Comparison of ENCODE assay signal across 35 mouse cellular contexts in genomic region chr5:76283890-76284289, GRCm38 (mm10). TPM values are rescaled to one million over a fixed set of nuclear protein-coding genes. Genes with fewer than 3 reads are reported as not detected.
DNase-seq lines count a peak whose midpoint lies in the region; ATAC-seq and TF ChIP-seq lines count a peak whose summit lies in the region.
"Had no signal": no experiment of that assay in that cellular context is flagged by ENCODE, and none has a peak within 500 bp of the region (broad histone marks: within the 10 kb centered on the region; RNA-seq: fewer than 3 reads in every experiment).

No protein-coding gene starts in this region.

- peak; percentile 87 for DNase-seq in MEL (ENCODE audit: low read depth, low spot score)
- peak; percentile 53 for DNase-seq in MEL-GATA-1-ER (ENCODE audit: extremely low read depth, low read depth)
- peak; percentile 24 for DNase-seq in liver, embryonic 13.5 days
- no peak for DNase-seq in gastrocnemius, adult 8-10 months (ENCODE audit: low spot score in 2 of 2)
- no peak for DNase-seq in kidney, adult 11 months
- DNase-seq: B cell, adult 2 months; cerebellum, adult 2 months; cerebellum, postnatal 25 days; forebrain, postnatal 0 days; gastrocnemius, postnatal 14 days; heart, postnatal 4 days; kidney, postnatal 25 days; lung, postnatal 4 days; midbrain, embryonic 14.5 days; retina, postnatal 1 day; right cerebral cortex, postnatal 14 days had no signal

- H3K4me2 ChIP-seq in liver, embryonic 13.5 days: no peak overlapping the region
- H3K4me2 ChIP-seq: embryonic facial prominence, embryonic 15.5 days; forebrain, embryonic 12.5 days; heart, embryonic 11.5 days; hindbrain, embryonic 13.5 days; kidney, embryonic 15.5 days; neural tube, embryonic 15.5 days; stomach, embryonic 15.5 days had no signal

- no peak for TF ChIP-seq POLR2A in MEL (IDR thresholded peaks at IDR 0.05; ENCODE audit: control insufficient read depth in 1 of 2, insufficient read depth in 1 of 2, low read depth in 1 of 2, low read length in 2 of 2, poor library complexity in 1 of 2)

- no peak overlapping the region for H3K9ac ChIP-seq in MEL (ENCODE audit: control insufficient read depth, low read depth, low read length, poor library complexity, severe bottlenecking)
- H3K9ac ChIP-seq in liver, embryonic 13.5 days: no peak overlapping the region
- H3K9ac ChIP-seq: embryonic facial prominence, embryonic 15.5 days; forebrain, embryonic 12.5 days; forebrain, postnatal 0 days; hindbrain, embryonic 13.5 days; kidney, embryonic 15.5 days; neural tube, embryonic 15.5 days; stomach, embryonic 15.5 days had no signal

- peak; percentile 76 to 84 for TF ChIP-seq EP300 in MEL (IDR thresholded peaks at IDR 0.05; ENCODE audit: low read depth in 1 of 2, low read length in 2 of 2)

- H3K4me1 ChIP-seq in MEL (ENCODE audit: control insufficient read depth in 1 of 2, insufficient read depth in 2 of 2, low read length in 2 of 2): peaks cover 20 to 27% of the 10 kb centered on the region in 2 experiments
- peaks cover 16% of the 10 kb centered on the region for H3K4me1 ChIP-seq in liver, embryonic 13.5 days (replicated peaks)
- H3K4me1 ChIP-seq: hindbrain, embryonic 13.5 days; kidney, embryonic 15.5 days; neural tube, embryonic 15.5 days; stomach, embryonic 15.5 days had no signal

- WGBS in liver, embryonic 13.5 days (ENCODE audit: insufficient replicate concordance): 11% methylated on average over 1 of the region's 1 CpGs

- TF ChIP-seq CTCF in MEL (IDR thresholded peaks at IDR 0.05 in 2 of 3, conservative IDR thresholded peaks at IDR 0.05 in 1 of 3; ENCODE audit: control insufficient read depth in 1 of 3, insufficient read depth in 1 of 3, low read depth in 2 of 3, low read length in 3 of 3, poor library complexity in 1 of 3, severe bottlenecking in 1 of 3): no peak

- no peak overlapping the region for H3K4me3 ChIP-seq in MEL (ENCODE audit: control insufficient read depth in 1 of 2, insufficient read depth in 1 of 2, low read depth in 2 of 2, low read length in 2 of 2)
- no peak overlapping the region for H3K4me3 ChIP-seq in liver, embryonic 13.5 days (replicated peaks)
- H3K4me3 ChIP-seq: embryonic facial prominence, embryonic 10.5 days; embryonic facial prominence, embryonic 15.5 days; forebrain, embryonic 12.5 days; hindbrain, embryonic 13.5 days; kidney, embryonic 15.5 days; neural tube, embryonic 15.5 days; stomach, embryonic 15.5 days had no signal

- 0 out of 2 replicates have a peak overlapping the region, but pooled peaks have one; percentile 2 for H3K27ac ChIP-seq in MEL (ENCODE audit: control insufficient read depth, low read depth, low read length)
- H3K27ac ChIP-seq in liver, embryonic 13.5 days: no peak overlapping the region
- H3K27ac ChIP-seq: embryonic facial prominence, embryonic 10.5 days; embryonic facial prominence, embryonic 15.5 days; forebrain, embryonic 12.5 days; hindbrain, embryonic 13.5 days; kidney, embryonic 15.5 days; neural tube, embryonic 15.5 days; stomach, embryonic 15.5 days had no signal

- H3K27me3 ChIP-seq in MEL (ENCODE audit: control insufficient read depth in 1 of 2, insufficient read depth in 2 of 2, low read length in 2 of 2): no peaks in the 10 kb centered on the region
- no peaks in the 10 kb centered on the region for H3K27me3 ChIP-seq in liver, embryonic 13.5 days
- H3K27me3 ChIP-seq: embryonic facial prominence, embryonic 15.5 days; forebrain, embryonic 12.5 days; hindbrain, embryonic 13.5 days; kidney, embryonic 15.5 days; neural tube, embryonic 15.5 days; stomach, embryonic 15.5 days had no signal

- H3K9me3 ChIP-seq in MEL (replicated peaks; ENCODE audit: insufficient read depth, low read length): no peaks in the 10 kb centered on the region
- H3K9me3 ChIP-seq in liver, embryonic 13.5 days (replicated peaks): no peaks in the 10 kb centered on the region
- H3K9me3 ChIP-seq: embryonic facial prominence, embryonic 10.5 days; embryonic facial prominence, embryonic 15.5 days; forebrain, embryonic 12.5 days; hindbrain, embryonic 13.5 days; kidney, embryonic 15.5 days; neural tube, embryonic 15.5 days; stomach, embryonic 15.5 days had no signal

- no peak for TF ChIP-seq RAD21 in MEL (IDR thresholded peaks at IDR 0.05; ENCODE audit: low read depth, low read length)

- H3K79me2 ChIP-seq in MEL (ENCODE audit: control insufficient read depth, insufficient read depth, low read length, poor library complexity): peaks cover 6% of the 10 kb centered on the region

- peaks cover 0 to 30% of the 10 kb centered on the region in 2 experiments; a peak in 3 of 4 replicates for H3K36me3 ChIP-seq in MEL (ENCODE audit: control insufficient read depth in 1 of 2, insufficient read depth in 2 of 2, low read length in 2 of 2)
- no peaks in the 10 kb centered on the region for H3K36me3 ChIP-seq in liver, embryonic 13.5 days
- H3K36me3 ChIP-seq: embryonic facial prominence, embryonic 15.5 days; forebrain, embryonic 12.5 days; hindbrain, embryonic 13.5 days; kidney, embryonic 15.5 days; neural tube, embryonic 15.5 days; stomach, embryonic 15.5 days had no signal

- peak; percentile 90 for ATAC-seq in liver, embryonic 13.5 days (ENCODE audit: low read depth)
- peak; percentile 82 for ATAC-seq in megakaryocyte progenitor cell, adult 5-6 weeks (replicated peaks; ENCODE audit: poor library complexity)
- ATAC-seq: forebrain, postnatal 0 days; intestine, postnatal 0 days; lung, postnatal 0 days had no signal

TF ChIP-seq in MEL, 35 proteins besides CTCF, POLR2A, EP300 and RAD21:
- TF ChIP-seq RCOR1 (IDR thresholded peaks at IDR 0.05; ENCODE audit: low read depth, low read length) (peak; percentile 84), MAZ (IDR thresholded peaks at IDR 0.05; ENCODE audit: low read depth, low read length) (no peak), USF1 (IDR thresholded peaks at IDR 0.05; ENCODE audit: low read depth, low read length) (no peak), GATA1 (IDR thresholded peaks at IDR 0.05; ENCODE audit: low read depth, low read length) (peak; percentile 94), NELFE (IDR thresholded peaks at IDR 0.05; ENCODE audit: low read depth, low read length) (no peak), TCF12 (IDR thresholded peaks at IDR 0.05; ENCODE audit: low read depth, low read length) (peak; percentile 91), BHLHE40 (IDR thresholded peaks at IDR 0.05; ENCODE audit: borderline replicate concordance, low read depth, low read length) (peak; percentile 26; the same call in 1 of the 2 replicates), TAL1 (IDR thresholded peaks at IDR 0.05; ENCODE audit: low read length) (peak; percentile 64), SIN3A (IDR thresholded peaks at IDR 0.05; ENCODE audit: low read length) (peak; percentile 68), ETS1 (IDR thresholded peaks at IDR 0.05; ENCODE audit: low read depth, low read length) (peak; percentile 77)

RNA-seq across cellular contexts. Expression of gene Clock, which starts 20.7 kb away (rescaled TPM):
- total RNA-seq in MEL (2012; rRNA removed): 4.1 and 4.5 TPM in 2 replicates
- 10 to 100 TPM in 1 of 2 experiments, 1 to 10 TPM in 1; 6.3 to 77.5 TPM for polyA plus RNA-seq in MEL (2012; ENCODE audit: insufficient read depth in 1 of 2, insufficient read length in 2 of 2, low read depth in 1 of 2, low replicate concordance in 2 of 2, missing spikeins in 1 of 2)
- 1.7 and 2.0 TPM in 2 replicates for polyA plus RNA-seq in liver, embryonic 13.5 days (2015; fragmentation: Nextera tagmentation; extraction: Ambion mirVana)
- 5.9 and 6.1 TPM in 2 replicates for total RNA-seq in megakaryocyte progenitor cell, adult 5-6 weeks (2015)
- 7.1 and 7.5 TPM in 2 replicates for total RNA-seq in megakaryocyte progenitor cell, adult 5-6 weeks (2017)
- total RNA-seq in gastrocnemius, adult 8-10 months (2022): 10 to 100 TPM; 13.7 to 19.4 (median 17.5) TPM

RNA-seq across cellular contexts. Expression of gene Pdcl2, which starts 47.1 kb away (rescaled TPM):
- total RNA-seq in MEL (2012; rRNA removed): not detected in 2 replicates
- polyA plus RNA-seq in MEL (2012; ENCODE audit: insufficient read depth in 1 of 2, insufficient read length in 2 of 2, low read depth in 1 of 2, low replicate concordance in 2 of 2, missing spikeins in 1 of 2): not detected
- polyA plus RNA-seq in liver, embryonic 13.5 days (2015; fragmentation: Nextera tagmentation; extraction: Ambion mirVana): not detected in 2 replicates
- not detected in 2 replicates for total RNA-seq in megakaryocyte progenitor cell, adult 5-6 weeks (2015)
- total RNA-seq in megakaryocyte progenitor cell, adult 5-6 weeks (2017): not detected in 2 replicates
- not detected for total RNA-seq in gastrocnemius, adult 8-10 months (2022)
- total RNA-seq: forebrain, postnatal 0 days; gastrocnemius, postnatal 14 days; heart, postnatal 4 days; layer of hippocampus, adult 18-20 months; layer of hippocampus, postnatal 10 days; left cerebral cortex, adult 18-20 months; left cerebral cortex, postnatal 14 days; liver, adult 2 months had no signal
- polyA plus RNA-seq: brain, embryonic 14.5 days; cerebellum, adult 2 months; embryonic facial prominence, embryonic 10.5 days; embryonic facial prominence, embryonic 15.5 days; forebrain, embryonic 12.5 days; forebrain, postnatal 0 days; heart, embryonic 11.5 days; heart, embryonic 16.5 days; hindbrain, embryonic 13.5 days; intestine, postnatal 0 days; kidney, embryonic 15.5 days; limb, embryonic 11.5 days; liver, adult 2 months; lung, postnatal 0 days; midbrain, embryonic 14.5 days; neural tube, embryonic 15.5 days; stomach, embryonic 15.5 days had no signal

Comparison
In these comparisons a context has a peak if more than half of its experiments do, and no peak if none do; other contexts are left out.
1. DNase-seq: peak in MEL (single experiment), MEL-GATA-1-ER (single experiment) and liver, embryonic 13.5 days (single experiment); none in gastrocnemius, adult 8-10 months (0 of 2) and kidney, adult 11 months (single experiment).